Mouse (Mus musculus) small intestine, adult 2 months (tissue): ENCODE measurements around the gene Nmral1. TPM values are rescaled to one million over a fixed set of nuclear protein-coding genes. Genes with fewer than 3 reads are reported as not detected.

Experiments
- H3K27ac ChIP-seq: fragments of 200-500 bp; 2 replicates; pipeline ENCODE4 v1.5.1; 2012; ENCODE audit warnings: low read depth, low read length, control low read depth, inconsistent platforms; ENCODE audit not compliant: insufficient read depth
- H3K27me3 ChIP-seq: fragments of 200-500 bp; 2 replicates; pipeline ENCODE4 v1.6.1; 2012; ENCODE audit warnings: mild to moderate bottlenecking, moderate library complexity, low read length, inconsistent platforms; ENCODE audit not compliant: control insufficient read depth, insufficient read depth
- H3K36me3 ChIP-seq: fragments of 200-500 bp; 2 replicates; pipeline ENCODE4 v1.6.1; 2012; ENCODE audit warnings: mild to moderate bottlenecking, low read length, control low read depth, inconsistent platforms; ENCODE audit not compliant: control insufficient read depth, insufficient read depth
- H3K4me1 ChIP-seq: fragments of 200-500 bp; 2 replicates; pipeline ENCODE4 v1.6.1; 2012; ENCODE audit warnings: low read length, inconsistent platforms, mixed read lengths; ENCODE audit not compliant: control insufficient read depth, insufficient read depth, insufficient read length
- H3K4me3 ChIP-seq: fragments of 200-500 bp; 2 replicates; pipeline ENCODE4 v1.5.1; 2012; ENCODE audit warnings: low read depth, mild to moderate bottlenecking, control low read depth, inconsistent platforms, low read length, moderate library complexity
- CTCF ChIP-seq: fragments of 200-500 bp; IDR thresholded peaks from 2 replicates; pipeline ENCODE4 v1.5.1; 2012; ENCODE audit warnings: low read depth, mild to moderate bottlenecking, control low read depth, inconsistent platforms, low read length, moderate library complexity, mixed read lengths; ENCODE audit not compliant: insufficient replicate concordance, insufficient read length; ENCODE audit errors: extremely low read depth
- POLR2A ChIP-seq: fragments of 200-500 bp; IDR thresholded peaks from 2 replicates; pipeline ENCODE4 v1.6.1; 2012; ENCODE audit warnings: low read depth, mild to moderate bottlenecking, control low read depth, inconsistent platforms, low read length, moderate library complexity
- WGBS: fragments of 180-500 bp; shearing (Covaris S2); methylation state at CpG from one replicate; pipeline ENCODE4 v1.1.7; 2018; 5-methylcytosine and 5-hydroxymethylcytosine counted together
- polyA plus RNA-seq: library from polyadenylated mRNA; depleted of rRNA; stranded (reverse); fragments of >200 nt; gene quantifications from 2 replicates; pipeline ENCODE4 v1.2.3, GENCODE M21; 2012

The Nmral1 gene
- polyA plus RNA-seq, 1 experiment, result 5.6 TPM

DNA sequence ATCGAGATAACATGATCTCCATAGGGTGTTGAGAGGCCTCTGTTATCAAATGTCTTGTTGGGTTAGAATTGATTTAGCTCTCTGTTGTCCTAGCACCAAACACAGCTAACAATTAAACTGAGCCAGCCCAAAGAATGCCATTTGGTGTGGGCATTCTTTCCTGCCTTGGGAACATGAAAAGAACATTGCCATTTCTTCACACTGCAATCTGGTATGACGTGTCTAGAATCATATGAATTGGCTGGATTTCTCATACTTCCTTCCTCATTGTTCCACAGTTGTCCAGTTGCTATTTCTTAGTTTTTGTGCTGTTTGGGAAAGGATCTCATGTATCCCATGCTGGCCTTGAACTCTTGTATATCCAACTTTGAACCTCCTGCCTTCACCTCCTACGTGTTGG lies 34.9 kb upstream of the Nmral1 start:
- no peak for TF ChIP-seq CTCF
- no peak for TF ChIP-seq POLR2A
- Histone ChIP-seq H3K4me1 (no peaks in the 10 kb centered on the region), H3K27ac (no peak overlapping the region), H3K4me3 (no peak overlapping the region), H3K36me3 (no peaks in the 10 kb centered on the region), H3K27me3 (no peaks in the 10 kb centered on the region)
- WGBS, result 72% methylated on average over 3 of the region's 3 CpGs

DNA sequence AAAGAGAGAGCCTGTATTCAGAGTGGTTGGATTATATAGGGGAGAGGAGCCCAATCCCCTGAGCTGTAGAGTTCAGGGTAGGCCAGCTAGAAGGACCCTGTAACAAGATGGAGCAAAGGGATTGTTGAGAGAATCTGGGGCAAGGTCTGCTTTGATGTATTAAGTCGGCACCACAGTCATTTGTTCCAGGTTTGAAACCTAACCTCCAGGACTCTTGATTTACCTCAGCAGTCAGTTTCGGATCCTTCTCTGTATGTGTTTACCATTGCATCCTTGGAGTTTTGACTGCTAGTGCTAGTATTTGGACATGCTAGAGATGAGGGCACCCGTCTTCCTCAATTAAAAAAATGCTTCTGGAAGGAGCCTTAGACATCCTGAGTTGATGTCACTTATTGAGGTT lies 33.0 kb upstream of the Nmral1 start:
- no peaks in the 10 kb centered on the region for H3K4me1 ChIP-seq
- no peak overlapping the region for H3K27ac ChIP-seq
- H3K27me3 ChIP-seq, result no peaks in the 10 kb centered on the region
- H3K36me3 ChIP-seq, result no peaks in the 10 kb centered on the region
- TF ChIP-seq CTCF (no peak), POLR2A (no peak)
- WGBS, result 86% methylated on average over 3 of the region's 3 CpGs
- H3K4me3 ChIP-seq, result no peak overlapping the region

DNA sequence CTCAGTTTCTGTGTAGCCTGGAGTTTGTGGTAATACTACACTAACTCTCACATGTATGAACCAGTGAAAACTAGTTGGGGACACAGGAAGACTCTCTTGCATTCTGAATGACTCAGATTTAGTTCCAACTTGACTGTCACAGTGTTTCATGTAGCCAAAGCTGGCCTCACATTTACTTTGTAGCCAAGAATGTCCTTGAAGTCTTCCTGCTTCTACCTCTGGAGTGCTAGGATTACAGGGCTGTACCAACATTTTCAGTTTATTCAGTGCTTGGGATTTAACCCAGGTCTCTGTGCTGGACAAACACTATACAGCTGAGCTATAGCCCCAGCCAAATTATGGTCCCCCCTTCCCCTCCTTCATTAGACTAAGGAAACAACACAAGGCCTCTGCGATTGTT lies 23.0 kb upstream of the Nmral1 start:
- TF ChIP-seq POLR2A (no peak), CTCF (no peak)
- Histone ChIP-seq H3K27me3 (no peaks in the 10 kb centered on the region), H3K36me3 (peaks cover 2% of the 10 kb centered on the region; the same call in 1 of the 2 replicates), H3K27ac (no peak overlapping the region), H3K4me3 (no peak overlapping the region), H3K4me1 (no peaks in the 10 kb centered on the region)
- WGBS, result 95% methylated on average over 1 of the region's 1 CpGs

DNA sequence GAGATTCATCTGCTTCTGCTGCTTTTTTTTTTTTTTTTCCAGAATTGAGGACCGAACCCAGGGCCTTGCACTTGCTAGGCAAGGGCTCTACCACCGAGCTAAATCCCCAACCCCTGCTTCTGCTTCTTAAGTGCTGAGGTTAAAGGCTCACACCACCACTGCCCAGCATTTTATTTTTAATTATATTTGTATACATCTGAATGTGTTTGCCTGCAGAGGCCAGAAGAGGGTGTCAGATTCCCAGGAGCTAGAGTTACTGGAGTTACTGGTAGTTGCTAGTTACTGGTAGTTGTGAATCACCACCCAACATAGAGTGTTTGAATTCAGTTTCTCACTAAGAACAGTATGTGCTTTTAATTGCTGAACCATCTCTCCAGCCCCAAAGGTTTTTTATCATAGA lies 20.8 kb upstream of the Nmral1 start:
- Histone ChIP-seq H3K4me3 (no peak overlapping the region), H3K27ac (no peak overlapping the region), H3K36me3 (peaks cover 5% of the 10 kb centered on the region), H3K4me1 (no peaks in the 10 kb centered on the region), H3K27me3 (no peaks in the 10 kb centered on the region)
- WGBS, result 83% methylated on average over 2 of the region's 2 CpGs
- TF ChIP-seq POLR2A, result no peak
- no peak for TF ChIP-seq CTCF

DNA sequence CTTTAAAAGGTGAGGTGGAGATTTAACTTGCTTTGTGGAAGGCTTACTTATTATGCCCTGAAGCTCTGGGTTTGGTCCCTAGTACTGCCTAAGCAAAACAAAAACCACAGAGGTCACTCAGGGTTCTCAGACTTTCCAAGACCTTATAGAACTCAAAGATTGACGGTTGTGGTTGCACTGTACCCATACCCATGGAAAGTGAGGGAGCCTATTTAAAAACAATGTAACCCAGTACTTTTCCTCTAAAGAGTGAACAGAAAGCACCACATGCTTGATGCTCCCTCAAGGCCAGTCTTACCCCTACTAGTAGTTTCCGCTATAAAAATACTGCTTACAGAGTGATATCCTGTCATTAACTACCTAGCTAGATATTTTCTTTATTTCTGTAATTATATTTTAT lies 17.1 kb upstream of the Nmral1 start:
- Histone ChIP-seq H3K4me1 (no peaks in the 10 kb centered on the region), H3K27me3 (no peaks in the 10 kb centered on the region), H3K36me3 (peaks cover 6% of the 10 kb centered on the region), H3K4me3 (no peak overlapping the region), H3K27ac (no peak overlapping the region)
- WGBS, result 80% methylated on average over 2 of the region's 2 CpGs
- no peak for TF ChIP-seq CTCF
- TF ChIP-seq POLR2A, result no peak

DNA sequence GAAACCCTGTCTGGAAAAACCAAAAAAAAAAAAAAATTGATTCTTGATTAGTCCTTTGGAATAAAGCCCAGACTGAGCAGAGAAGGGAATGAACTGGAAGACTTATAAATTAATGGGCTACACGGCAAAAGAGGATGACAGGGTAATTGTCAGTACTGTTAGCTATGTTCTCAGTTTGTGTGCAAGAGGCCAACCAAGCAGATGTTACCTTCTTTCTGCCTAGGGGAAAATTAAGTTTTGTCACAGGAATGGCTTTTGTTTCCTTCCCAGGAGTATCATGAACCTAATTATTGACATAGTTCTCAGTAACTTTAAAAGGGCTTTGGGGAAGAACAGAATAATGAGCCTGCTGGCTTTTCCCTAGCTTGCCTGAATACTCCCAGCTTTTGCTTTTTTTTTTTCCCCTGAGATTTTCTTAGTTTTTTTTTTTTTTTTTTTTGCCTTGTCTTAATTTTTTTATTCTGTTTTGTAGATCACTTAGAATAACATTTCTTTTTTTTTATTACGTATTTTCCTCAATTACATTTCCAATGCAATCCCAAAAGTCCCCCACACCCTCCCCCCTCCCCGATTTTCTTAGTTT lies 11.7 kb upstream of the Nmral1 start:
- H3K4me1 ChIP-seq, result no peaks in the 10 kb centered on the region; the same call in 1 of the 2 replicates
- H3K4me3 ChIP-seq, result no peak overlapping the region
- whole genome bisulfite sequencing, result 64% methylated on average over 3 of the region's 3 CpGs
- H3K36me3 ChIP-seq, result peaks cover 3% of the 10 kb centered on the region
- TF ChIP-seq CTCF (no peak), POLR2A (no peak)
- H3K27ac ChIP-seq, result no peak overlapping the region
- no peaks in the 10 kb centered on the region for H3K27me3 ChIP-seq

DNA sequence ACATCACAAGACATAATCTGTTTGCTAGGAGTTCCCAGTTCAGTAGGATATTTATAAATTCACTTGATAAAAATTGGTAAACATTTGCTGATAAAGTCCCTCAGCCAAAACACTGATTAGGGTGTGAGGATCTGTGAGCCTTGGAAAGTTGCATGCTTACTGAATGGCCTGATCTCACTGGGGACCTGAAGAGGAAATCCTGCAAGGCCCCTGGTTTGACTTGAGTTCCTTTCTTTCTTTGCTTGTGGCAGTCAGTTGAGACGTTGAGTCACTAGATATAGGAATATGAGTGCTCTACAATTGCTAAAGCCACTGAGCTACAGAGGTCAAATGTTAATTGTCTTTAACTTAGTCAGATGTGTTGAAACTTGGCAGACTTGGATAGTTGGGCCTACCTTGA lies 8.8 kb upstream of the Nmral1 start:
- Histone ChIP-seq H3K27me3 (no peaks in the 10 kb centered on the region), H3K36me3 (0 out of 2 replicates have a peak, but pooled peaks cover 1% of the 10 kb centered on the region), H3K27ac (no peak overlapping the region), H3K4me1 (no peaks in the 10 kb centered on the region; the same call in 1 of the 2 replicates), H3K4me3 (no peak overlapping the region)
- WGBS, result 39% methylated on average over 1 of the region's 1 CpGs
- TF ChIP-seq POLR2A, result no peak
- no peak for TF ChIP-seq CTCF
